Mouse (Mus musculus): ENCODE measurements around the gene Lce1b.
"Not testable (repeated sequence)": the region's sequence is repeated elsewhere in the genome, so short reads cannot be mapped to it uniquely, and the experiment has no call there.

Lce1b gene

DNA sequence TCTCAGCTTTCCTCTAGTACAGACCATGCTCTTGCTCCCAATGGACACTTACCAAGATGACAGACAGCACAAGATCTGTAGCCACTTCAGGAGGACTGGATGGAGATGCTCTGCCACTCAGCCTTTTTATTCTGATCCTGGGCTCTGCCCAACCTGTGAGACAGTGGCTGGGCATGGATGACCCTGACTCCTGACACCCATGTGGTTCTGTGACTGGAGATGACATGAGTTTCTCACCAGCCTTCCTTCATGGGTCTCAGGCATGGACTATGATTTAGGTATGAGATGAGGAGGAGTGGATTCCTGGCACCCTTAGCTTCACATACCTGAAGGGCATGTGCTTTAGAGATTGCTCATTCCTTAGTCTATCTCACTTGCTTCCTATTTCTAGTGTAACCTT lies at the start of gene Lce1b:
Lce1b (minus strand) TSS at position 101 of the 400 bp plus-strand sequence.
- no peak for DNase-seq

DNA sequence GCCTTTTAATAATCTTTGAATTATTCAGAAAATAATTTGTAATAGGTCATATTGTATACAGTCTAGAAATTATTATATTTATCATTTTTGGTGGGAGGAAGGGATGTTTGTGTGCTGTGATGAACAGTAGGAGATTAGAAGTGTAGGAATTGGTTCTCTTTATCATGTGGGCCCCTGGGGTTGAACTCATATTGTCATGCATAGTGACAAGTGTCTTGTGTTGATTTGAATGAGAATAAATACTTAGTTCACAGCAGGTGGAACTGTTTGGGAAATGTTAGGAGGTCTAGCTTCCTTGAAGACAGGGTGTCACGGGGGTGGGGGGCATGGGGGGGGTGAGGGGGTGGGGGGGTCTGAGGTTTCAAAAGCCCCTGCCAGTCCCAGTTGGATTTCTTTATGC lies 37.9 kb upstream of the Lce1b start:
- DNase-seq, result no peak

DNA sequence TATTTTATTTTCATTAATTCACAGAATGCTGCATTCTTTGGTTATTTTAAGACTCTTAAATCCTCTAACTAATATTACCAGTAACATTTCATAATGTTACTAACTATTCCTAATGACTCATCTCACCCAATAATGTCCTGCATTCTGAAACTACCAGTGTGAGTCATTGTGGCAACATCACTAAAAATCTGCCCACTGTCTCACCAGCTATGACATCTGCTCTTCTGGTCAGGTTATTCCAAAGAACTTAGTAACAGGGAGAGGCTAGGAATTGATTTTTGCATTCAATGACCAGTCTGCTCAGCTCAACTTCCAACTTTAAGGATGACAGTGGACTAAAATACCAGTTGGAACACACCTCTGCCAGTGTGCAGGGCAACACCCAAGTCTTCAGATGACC lies 35.0 kb upstream of the Lce1b start:
- no peak for DNase-seq

DNA sequence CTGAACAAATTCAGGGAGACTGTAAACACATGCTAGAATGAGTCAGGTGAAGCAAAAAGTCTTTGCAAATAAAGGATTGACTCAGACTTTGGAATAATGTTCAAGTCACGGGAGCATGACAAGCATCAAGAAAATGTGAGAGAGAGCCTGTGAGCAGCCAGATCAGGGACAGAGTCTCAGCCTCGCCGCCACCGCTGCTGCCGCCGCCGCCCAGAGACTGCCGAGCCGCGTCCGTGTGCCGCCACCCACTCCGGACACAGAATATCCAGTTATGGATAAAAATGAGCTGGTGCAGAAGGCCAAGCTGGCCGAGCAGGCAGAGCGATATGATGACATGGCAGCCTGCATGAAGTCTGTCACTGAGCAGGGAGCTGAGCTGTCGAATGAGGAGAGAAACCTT lies 32.4 kb upstream of the Lce1b start:
- DNase-seq, result not testable (repeated sequence)

DNA sequence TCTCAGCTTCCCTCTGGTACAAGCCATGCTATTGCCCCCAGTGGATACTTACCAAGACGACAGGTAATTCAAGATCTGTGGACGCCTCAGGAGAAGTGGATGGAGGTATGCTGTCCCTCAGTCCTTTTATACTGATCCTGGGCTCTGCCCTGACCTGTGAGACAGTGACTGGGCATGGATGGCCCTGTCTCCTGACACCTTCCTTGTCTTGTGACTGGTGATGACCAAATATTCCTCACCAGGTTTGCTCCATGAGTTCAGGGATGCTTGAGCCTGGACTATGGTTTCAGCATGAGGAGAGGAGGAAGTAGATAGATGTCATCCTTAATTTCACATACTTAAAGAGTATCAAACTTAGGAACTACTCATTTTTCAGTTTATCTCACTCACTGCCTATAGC lies 30.4 kb upstream of the Lce1b start, which contains the start of gene Lce1d:
Lce1d (minus strand) TSS at position 101 of the 400 bp plus-strand sequence.
- no peak for DNase-seq

- DNase-seq, result no peak
Measured at GRCm38 (mm10) chr3:92678947-92679346, 22.2 kb upstream of the Lce1b start, which contains the start of gene Lce1c. Gene Lce1c, plus strand, starts transcription at chr3:92679247.

DNA sequence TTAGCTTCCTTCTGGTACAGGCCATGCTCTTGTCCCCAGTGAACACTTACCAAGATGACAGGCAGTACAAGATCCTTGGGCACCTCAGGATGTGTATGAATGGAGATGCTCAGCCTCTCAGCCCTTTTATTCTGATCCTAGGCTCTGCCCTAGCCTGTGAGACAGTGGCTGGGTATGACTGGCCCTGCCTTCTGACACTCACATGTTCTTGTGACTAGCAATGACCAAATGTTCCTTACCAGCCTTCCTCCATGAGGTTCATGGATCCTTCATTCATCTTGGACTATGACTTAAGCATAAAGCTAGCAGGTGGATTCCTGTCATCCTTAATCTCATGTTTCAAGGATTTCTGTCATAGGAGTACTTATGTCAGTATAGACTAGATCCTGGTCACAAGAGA lies 13.5 kb upstream of the Lce1b start, which contains the start of gene Lce1a2:
Lce1a2 (minus strand) TSS at position 101 of the 400 bp plus-strand sequence.
- no peak for DNase-seq

DNA sequence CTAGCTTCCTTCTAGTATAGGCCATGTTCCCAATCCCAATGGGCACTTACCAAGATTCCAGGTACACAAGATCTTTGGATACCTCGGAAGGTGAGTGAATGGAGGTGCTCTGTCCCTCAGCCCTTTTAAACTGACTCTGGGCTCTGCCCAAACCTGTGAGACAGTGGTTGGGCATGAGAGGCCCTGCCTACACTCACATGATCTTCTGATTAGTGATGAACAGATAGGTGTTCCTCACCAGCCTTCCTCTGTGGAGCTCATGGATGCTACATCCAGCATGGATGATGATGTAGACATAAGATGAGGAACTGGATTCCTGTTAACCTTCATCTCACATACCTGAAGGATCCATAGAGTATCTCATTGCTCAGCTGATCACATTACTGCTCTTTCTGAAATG lies 8.5 kb downstream of the Lce1b start, which contains the start of gene Lce1a1:
Lce1a1 (minus strand) TSS at position 101 of the 400 bp plus-strand sequence.
- no peak for DNase-seq

DNA sequence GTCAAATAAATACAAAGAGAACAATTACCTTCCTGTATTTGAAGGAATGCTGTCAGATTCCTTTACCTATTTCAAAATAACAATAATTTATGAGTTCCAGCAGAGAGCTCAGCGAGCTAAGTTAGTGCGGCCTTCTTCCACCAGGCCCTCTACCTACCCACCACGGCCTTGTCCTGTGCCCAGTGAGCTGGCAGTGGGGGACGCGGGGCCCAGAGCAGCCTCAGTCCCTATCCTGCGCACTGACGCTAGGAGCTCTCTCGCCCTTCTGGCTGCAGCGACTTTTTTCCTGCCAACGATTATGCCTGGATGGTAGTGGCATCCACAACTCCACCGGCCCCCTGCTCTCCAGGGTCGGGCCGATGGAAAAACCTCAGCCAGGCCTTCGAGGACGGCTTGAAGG lies 16.9 kb downstream of the Lce1b start:
- DNase-seq, result no peak

DNA sequence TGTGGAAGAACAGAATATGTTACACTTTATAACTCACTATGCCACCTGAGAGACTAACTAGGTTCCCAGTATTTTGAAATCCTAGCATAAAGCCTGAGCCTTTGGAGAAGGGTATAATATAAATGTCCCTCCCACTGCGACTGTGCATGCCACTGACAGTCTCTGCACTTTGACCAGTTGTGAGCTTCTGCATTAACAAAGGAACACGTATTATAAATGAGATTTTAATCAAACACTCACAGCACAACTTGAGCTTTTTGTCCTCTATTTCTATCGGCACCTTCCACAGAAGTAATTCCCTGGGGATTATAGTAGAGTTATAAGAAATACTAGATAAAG lies 18.1 kb downstream of the Lce1b start:
- no peak for DNase-seq

GRCm38 (mm10) chr3:92637745-92638652 lies 18.7 kb downstream of the Lce1b start:
- no peak for DNase-seq

DNA sequence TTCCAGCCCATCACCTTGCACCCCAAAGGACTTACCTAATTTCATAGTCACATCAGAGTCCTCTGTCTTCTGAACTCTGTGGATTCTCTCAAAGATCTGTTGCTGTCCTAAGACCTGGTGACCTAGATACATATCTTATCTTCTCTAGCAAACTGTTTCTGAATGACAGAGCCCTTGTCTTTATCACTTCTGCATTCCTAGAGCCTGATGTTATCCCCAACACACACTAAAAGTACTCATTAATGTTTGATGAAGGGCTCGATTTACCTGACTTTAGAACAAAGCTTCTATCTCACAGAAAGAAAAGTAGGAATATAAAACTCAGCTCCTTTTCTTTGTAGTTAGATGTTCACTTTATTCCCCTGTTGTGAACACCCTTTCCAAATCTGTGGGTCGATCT lies 35.2 kb downstream of the Lce1b start, which contains the start of gene Lce6a:
Lce6a (minus strand) TSS at position 101 of the 400 bp plus-strand sequence.
- DNase-seq, result no peak

DNA sequence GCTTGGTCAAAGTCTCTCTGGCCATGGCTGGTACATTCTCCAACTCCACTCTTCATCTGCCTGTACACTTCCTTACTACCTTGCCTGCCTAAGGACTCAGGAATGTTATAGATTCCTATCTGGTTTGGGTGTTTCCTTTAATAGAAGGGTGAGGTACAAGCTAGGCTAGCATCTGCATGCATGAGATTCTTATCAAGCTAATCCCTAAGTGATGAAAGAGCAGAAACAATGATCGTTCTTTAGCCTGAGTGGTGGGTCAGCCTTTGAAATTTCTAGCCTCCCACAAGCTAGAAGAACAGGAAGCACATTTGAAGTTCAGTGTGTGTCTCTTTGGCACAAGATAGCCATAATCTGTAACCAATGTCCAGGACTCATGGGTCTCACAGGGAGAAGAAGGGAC lies 46.9 kb downstream of the Lce1b start:
- DNase-seq, result no peak

- DNase-seq, result no peak
Measured at GRCm38 (mm10) chr3:92607392-92607791, 49.3 kb downstream of the Lce1b start, which contains the start of gene 2210017I01Rik. Gene 2210017I01Rik, minus strand, starts transcription at chr3:92607492.
